Comparison of ENCODE assay signal across 26 mouse cellular contexts in the genomic region with DNA sequence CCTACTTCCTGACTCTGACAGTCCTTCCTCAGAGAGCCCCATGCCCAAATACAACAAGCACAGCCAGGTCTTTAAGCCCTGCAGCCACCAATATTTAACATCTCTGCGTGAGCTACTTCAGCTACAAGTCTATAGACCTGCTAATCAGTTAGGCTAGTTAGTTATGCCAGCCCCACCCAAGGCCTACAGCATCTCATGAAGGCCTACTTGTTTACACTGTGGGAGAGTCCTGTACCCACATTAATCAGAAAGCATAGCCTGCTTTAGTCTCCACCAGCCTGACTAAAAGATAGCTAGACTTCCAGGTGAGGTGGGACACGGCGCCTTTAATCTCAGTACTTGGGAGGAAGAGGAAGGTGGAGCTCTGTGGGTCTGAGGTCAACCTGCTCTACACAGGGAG. TPM values are rescaled to one million over a fixed set of nuclear protein-coding genes. Genes with fewer than 3 reads are reported as not detected.
DNase-seq lines count a peak whose midpoint lies in the region; ATAC-seq and TF ChIP-seq lines count a peak whose summit lies in the region.
"Had no signal": no experiment of that assay in that cellular context is flagged by ENCODE, and none has a peak within 500 bp of the region (broad histone marks: within the 10 kb centered on the region; RNA-seq: fewer than 3 reads in every experiment).

No protein-coding gene starts in this region.

- no peak overlapping the region for H3K4me2 ChIP-seq in stomach, embryonic 14.5 days (replicated peaks; ENCODE audit: low read depth, low read length)
- no peak overlapping the region for H3K4me2 ChIP-seq in stomach, embryonic 16.5 days (ENCODE audit: low read depth, low read length)
- no peak overlapping the region for H3K4me2 ChIP-seq in hindbrain, postnatal 0 days (ENCODE audit: low read depth, low read length)
- H3K4me2 ChIP-seq: embryonic facial prominence, embryonic 13.5 days; embryonic facial prominence, embryonic 15.5 days; forebrain, embryonic 12.5 days had no signal

- H3K4me3 ChIP-seq in stomach, embryonic 14.5 days (ENCODE audit: low read depth, low read length), result no peak overlapping the region
- no peak overlapping the region for H3K4me3 ChIP-seq in stomach, embryonic 16.5 days (replicated peaks; ENCODE audit: low read length)
- H3K4me3 ChIP-seq in hindbrain, postnatal 0 days (ENCODE audit: low read length), result no peak overlapping the region
- H3K4me3 ChIP-seq: embryonic facial prominence, embryonic 13.5 days; embryonic facial prominence, embryonic 15.5 days; erythroblast, embryonic 14.5 days; forebrain, embryonic 10.5 days; forebrain, embryonic 12.5 days had no signal

- 70% methylated on average over 3 of the region's 3 CpGs for WGBS in stomach, embryonic 14.5 days
- WGBS in stomach, embryonic 16.5 days, result 63% methylated on average over 3 of the region's 3 CpGs
- 89% methylated on average over 3 of the region's 3 CpGs for WGBS in hindbrain, postnatal 0 days

- peak; percentile 40 for DNase-seq in ZHBTc4 (ENCODE audit: low read depth, low spot score)
- DNase-seq in lung, postnatal 14 days, result no peak
- no peak for DNase-seq in frontal cortex, postnatal 10 days (ENCODE audit: low spot score in 2 of 2)
- DNase-seq in hindbrain, postnatal 0 days (ENCODE audit: low spot score), result no peak
- DNase-seq: adrenal gland, adult 2 months; adrenal gland, postnatal 10 days; adrenal gland, postnatal 25 days; cerebellum, adult 11 months; cerebellum, adult 18-20 months; cerebellum, adult 8-10 months; cerebellum, adult 9-11 months; cerebellum, postnatal 36 days; embryo, embryonic 11 days had no signal

- H3K4me1 ChIP-seq in stomach, embryonic 14.5 days (ENCODE audit: control insufficient read depth, insufficient read depth, low read length), result no peaks in the 10 kb centered on the region
- no peaks in the 10 kb centered on the region for H3K4me1 ChIP-seq in stomach, embryonic 16.5 days (ENCODE audit: control insufficient read depth, insufficient read depth, low read length)
- H3K4me1 ChIP-seq in hindbrain, postnatal 0 days (ENCODE audit: insufficient read depth, low read length), result no peaks in the 10 kb centered on the region
- H3K4me1 ChIP-seq: embryonic facial prominence, embryonic 13.5 days; embryonic facial prominence, embryonic 15.5 days; forebrain, embryonic 10.5 days; forebrain, embryonic 12.5 days had no signal

- TF ChIP-seq CTCF in hindbrain, postnatal 0 days (IDR thresholded peaks at IDR 0.05; ENCODE audit: low read depth), result no peak

- H3K9ac ChIP-seq in stomach, embryonic 14.5 days (replicated peaks; ENCODE audit: low read depth, low read length), result no peak overlapping the region
- no peak overlapping the region for H3K9ac ChIP-seq in stomach, embryonic 16.5 days (ENCODE audit: low read length)
- no peak overlapping the region for H3K9ac ChIP-seq in hindbrain, postnatal 0 days (replicated peaks; ENCODE audit: low read length)
- H3K9ac ChIP-seq: embryonic facial prominence, embryonic 13.5 days; embryonic facial prominence, embryonic 15.5 days; forebrain, embryonic 12.5 days had no signal

- no peaks in the 10 kb centered on the region for H3K36me3 ChIP-seq in stomach, embryonic 14.5 days (ENCODE audit: control insufficient read depth, insufficient read depth, low read length)
- H3K36me3 ChIP-seq in stomach, embryonic 16.5 days (ENCODE audit: control insufficient read depth, insufficient read depth, low read length), result no peaks in the 10 kb centered on the region
- no peaks in the 10 kb centered on the region for H3K36me3 ChIP-seq in hindbrain, postnatal 0 days (ENCODE audit: insufficient read depth, low read length)
- H3K36me3 ChIP-seq: embryonic facial prominence, embryonic 13.5 days; embryonic facial prominence, embryonic 15.5 days; forebrain, embryonic 10.5 days; forebrain, embryonic 12.5 days had no signal

- H3K27me3 ChIP-seq in stomach, embryonic 14.5 days (ENCODE audit: control insufficient read depth, insufficient read depth, low read length), result no peaks in the 10 kb centered on the region
- no peaks in the 10 kb centered on the region for H3K27me3 ChIP-seq in stomach, embryonic 16.5 days (ENCODE audit: control insufficient read depth, insufficient read depth, low read length)
- H3K27me3 ChIP-seq in hindbrain, postnatal 0 days (ENCODE audit: insufficient read depth, low read length), result no peaks in the 10 kb centered on the region
- H3K27me3 ChIP-seq: embryonic facial prominence, embryonic 13.5 days; embryonic facial prominence, embryonic 15.5 days; forebrain, embryonic 12.5 days had no signal

- H3K27ac ChIP-seq in stomach, embryonic 14.5 days (ENCODE audit: low read length), result no peak overlapping the region
- H3K27ac ChIP-seq in stomach, embryonic 16.5 days (ENCODE audit: low read length), result no peak overlapping the region; the same call in 1 of the 2 replicates
- no peak overlapping the region for H3K27ac ChIP-seq in hindbrain, postnatal 0 days
- H3K27ac ChIP-seq: embryonic facial prominence, embryonic 13.5 days; embryonic facial prominence, embryonic 15.5 days; forebrain, embryonic 10.5 days; forebrain, embryonic 12.5 days had no signal

- H3K9me3 ChIP-seq in stomach, embryonic 14.5 days (ENCODE audit: control insufficient read depth, low read depth, low read length), result no peaks in the 10 kb centered on the region
- H3K9me3 ChIP-seq in stomach, embryonic 16.5 days (replicated peaks; ENCODE audit: control insufficient read depth, low read length), result no peaks in the 10 kb centered on the region
- H3K9me3 ChIP-seq in hindbrain, postnatal 0 days (ENCODE audit: low read length), result no peaks in the 10 kb centered on the region
- H3K9me3 ChIP-seq: embryonic facial prominence, embryonic 13.5 days; embryonic facial prominence, embryonic 15.5 days; forebrain, embryonic 10.5 days; forebrain, embryonic 12.5 days had no signal

- peak; percentile 64; the same call in 1 of the 2 replicates for ATAC-seq in stomach, embryonic 14.5 days (ENCODE audit: insufficient number of reproducible peaks, insufficient read depth, low FRiP score, low read depth)
- ATAC-seq in stomach, embryonic 16.5 days (ENCODE audit: insufficient read depth, low FRiP score), result peak; percentile 91; the same call in 1 of the 2 replicates
- ATAC-seq in hindbrain, postnatal 0 days, result no peak
- ATAC-seq: forebrain, embryonic 14.5 days; forebrain, embryonic 16.5 days; Patski had no signal

RNA-seq across cellular contexts. Expression of a gene that starts 13.4 kb away (rescaled TPM):
- polyA plus RNA-seq in stomach, embryonic 14.5 days (2014; fragmentation: Nextera tagmentation; extraction: Ambion mirVana), result 0.78 and 1.6 TPM in 2 replicates
- 5.4 and 6.6 TPM in 2 replicates for polyA plus RNA-seq in stomach, embryonic 16.5 days (2015; fragmentation: Nextera tagmentation; extraction: Ambion mirVana)
- not detected in 2 replicates for total RNA-seq in hindbrain, postnatal 0 days (2014; rRNA removed)
- polyA plus RNA-seq in hindbrain, postnatal 0 days (2015; fragmentation: Nextera tagmentation; extraction: Ambion mirVana), result 0.15 TPM in 1 of 2 replicates, not detected in the other
- total RNA-seq: adrenal gland, adult 2 months; adrenal gland, postnatal 10 days; adrenal gland, postnatal 25 days; adrenal gland, postnatal 4 days; common myeloid progenitor, adult 5-6 weeks had no signal
- polyA plus RNA-seq: adrenal gland, adult 2 months; C2C12; embryonic facial prominence, embryonic 15.5 days; erythroblast, embryonic 14.5 days; forebrain, embryonic 10.5 days; forebrain, embryonic 12.5 days; forebrain, embryonic 14.5 days; forebrain, embryonic 16.5 days; Patski had no signal

RNA-seq across cellular contexts. Expression of a gene that starts 25.6 kb away (rescaled TPM):
- 3.1 and 4.2 TPM in 2 replicates for polyA plus RNA-seq in stomach, embryonic 14.5 days (2014; fragmentation: Nextera tagmentation; extraction: Ambion mirVana)
- polyA plus RNA-seq in stomach, embryonic 16.5 days (2015; fragmentation: Nextera tagmentation; extraction: Ambion mirVana), result 2.0 and 2.7 TPM in 2 replicates
- 7.9 and 18.5 TPM in 2 replicates for total RNA-seq in hindbrain, postnatal 0 days (2014; rRNA removed)
- 8.3 and 8.7 TPM in 2 replicates for polyA plus RNA-seq in hindbrain, postnatal 0 days (2015; fragmentation: Nextera tagmentation; extraction: Ambion mirVana)

RNA-seq across cellular contexts. Expression of a gene that starts 31.5 kb away (rescaled TPM):
- polyA plus RNA-seq in stomach, embryonic 14.5 days (2014; fragmentation: Nextera tagmentation; extraction: Ambion mirVana), result 264 and 266 TPM in 2 replicates
- polyA plus RNA-seq in stomach, embryonic 16.5 days (2015; fragmentation: Nextera tagmentation; extraction: Ambion mirVana), result 209 and 240 TPM in 2 replicates
- total RNA-seq in hindbrain, postnatal 0 days (2014; rRNA removed), result 288 and 352 TPM in 2 replicates
- polyA plus RNA-seq in hindbrain, postnatal 0 days (2015; fragmentation: Nextera tagmentation; extraction: Ambion mirVana), result 430 and 472 TPM in 2 replicates

RNA-seq across cellular contexts. Expression of a gene that starts 31.6 kb away (rescaled TPM):
- 2.1 and 2.2 TPM in 2 replicates for polyA plus RNA-seq in stomach, embryonic 14.5 days (2014; fragmentation: Nextera tagmentation; extraction: Ambion mirVana)
- 1.7 and 1.8 TPM in 2 replicates for polyA plus RNA-seq in stomach, embryonic 16.5 days (2015; fragmentation: Nextera tagmentation; extraction: Ambion mirVana)
- total RNA-seq in hindbrain, postnatal 0 days (2014; rRNA removed), result 0.50 and 1.3 TPM in 2 replicates
- polyA plus RNA-seq in hindbrain, postnatal 0 days (2015; fragmentation: Nextera tagmentation; extraction: Ambion mirVana), result 0.97 and 1.4 TPM in 2 replicates
- total RNA-seq: common myeloid progenitor, adult 5-6 weeks had no signal
